Mouse (Mus musculus) embryonic fibroblast, embryonic 13.5 days (primary cell): ENCODE measurements around the gene Slc35e3.

Experiments
- CTCF ChIP-seq: IDR thresholded peaks from 2 replicates; pipeline ENCODE4 v1.5.1; 2011; ENCODE audit warnings: mild to moderate bottlenecking, control low read depth, low read length, moderate library complexity, borderline replicate concordance; ENCODE audit not compliant: insufficient read depth
- POLR2A ChIP-seq: IDR thresholded peaks from 2 replicates; pipeline ENCODE4 v1.6.1; 2011; ENCODE audit warnings: low read depth, mild to moderate bottlenecking, control low read depth, low read length, moderate library complexity

DNA sequence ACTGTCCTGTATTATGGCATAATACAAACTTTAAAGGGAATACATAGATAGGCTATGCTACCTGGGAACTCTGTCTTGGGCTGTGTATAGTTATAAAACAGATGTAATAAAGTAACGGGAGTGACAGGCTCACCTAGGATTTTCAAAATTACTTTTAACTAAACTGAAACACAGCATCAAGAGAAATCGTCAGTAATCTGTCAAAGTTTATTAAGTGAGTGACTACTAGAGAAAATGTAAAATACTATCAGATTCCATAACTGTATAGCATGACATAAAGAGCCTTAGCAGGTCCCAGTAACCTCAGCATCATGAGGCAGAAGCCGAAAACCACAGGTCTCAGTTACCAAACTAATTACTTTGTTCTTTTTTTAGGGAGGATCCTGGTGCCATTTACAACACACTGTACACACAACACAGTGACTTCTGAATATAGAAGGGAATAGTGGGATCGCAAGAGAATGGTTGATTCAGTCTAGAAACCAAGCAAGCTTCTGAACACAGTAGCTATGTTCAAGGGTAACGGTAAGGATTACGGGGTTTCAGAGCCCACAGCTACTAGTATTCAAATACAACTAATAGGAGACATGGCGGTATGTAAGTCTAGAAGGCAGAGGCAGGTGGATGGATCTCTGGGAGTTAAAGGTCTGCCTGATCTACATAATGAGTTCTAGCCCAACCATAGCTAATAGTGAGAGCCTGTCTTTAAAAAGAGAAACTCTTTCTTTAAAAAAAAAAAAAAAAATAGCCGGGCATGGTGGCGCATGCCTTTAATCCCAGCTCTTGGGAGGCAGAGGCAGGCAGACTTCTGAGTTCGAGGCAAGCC is 47.6 kb downstream of the Slc35e3 start:
- no peak for TF ChIP-seq CTCF
- no peak for TF ChIP-seq POLR2A
